Mouse (Mus musculus) olfactory bulb, adult 2 months (tissue): ENCODE measurements at regions not wholly inside any gene's neighbourhood (a gene's known extent, or its start where the extent isn't known, plus 50 kb on each side); places are given as distances from the start of the nearest gene placed in this dataset.

Source experiments
- CTCF ChIP-seq: fragments of 200-500 bp; IDR thresholded peaks from 2 replicates; pipeline ENCODE4 v1.5.1; 2012; ENCODE audit warnings: low read depth, mild to moderate bottlenecking, low read length, moderate library complexity; ENCODE audit not compliant: insufficient read depth
- POLR2A ChIP-seq: fragments of 200-500 bp; IDR thresholded peaks from 2 replicates; pipeline ENCODE4 v1.6.1; 2012; ENCODE audit warnings: mild to moderate bottlenecking, low read depth, low read length, moderate library complexity; ENCODE audit not compliant: insufficient read depth

- TF ChIP-seq CTCF: no peak
- no peak for TF ChIP-seq POLR2A
These were observed 651.6 kb downstream of the Ryr2 start for GRCm38 (mm10) chr13:11455113-11455512.
